Mouse (Mus musculus) layer of hippocampus, adult 18-20 months (tissue): ENCODE measurements around the gene Slc16a6. TPM values are rescaled to one million over a fixed set of nuclear protein-coding genes. Genes with fewer than 3 reads are reported as not detected.

ENCODE experiments used
- DNase-seq, 2 experiments: peaks; one replicate each; pipeline ENCODE4 v3.0.0; 2022; ENCODE audit warnings: low spot score in 2 of 2
- total RNA-seq, 2 experiments: library from RNA; stranded (reverse); gene quantifications; 2 replicates each; pipeline ENCODE4 v1.2.3; 2021

The Slc16a6 gene
- total RNA-seq, 2 experiments from 2014 or later, result 5.9 to 6.1 TPM

DNA sequence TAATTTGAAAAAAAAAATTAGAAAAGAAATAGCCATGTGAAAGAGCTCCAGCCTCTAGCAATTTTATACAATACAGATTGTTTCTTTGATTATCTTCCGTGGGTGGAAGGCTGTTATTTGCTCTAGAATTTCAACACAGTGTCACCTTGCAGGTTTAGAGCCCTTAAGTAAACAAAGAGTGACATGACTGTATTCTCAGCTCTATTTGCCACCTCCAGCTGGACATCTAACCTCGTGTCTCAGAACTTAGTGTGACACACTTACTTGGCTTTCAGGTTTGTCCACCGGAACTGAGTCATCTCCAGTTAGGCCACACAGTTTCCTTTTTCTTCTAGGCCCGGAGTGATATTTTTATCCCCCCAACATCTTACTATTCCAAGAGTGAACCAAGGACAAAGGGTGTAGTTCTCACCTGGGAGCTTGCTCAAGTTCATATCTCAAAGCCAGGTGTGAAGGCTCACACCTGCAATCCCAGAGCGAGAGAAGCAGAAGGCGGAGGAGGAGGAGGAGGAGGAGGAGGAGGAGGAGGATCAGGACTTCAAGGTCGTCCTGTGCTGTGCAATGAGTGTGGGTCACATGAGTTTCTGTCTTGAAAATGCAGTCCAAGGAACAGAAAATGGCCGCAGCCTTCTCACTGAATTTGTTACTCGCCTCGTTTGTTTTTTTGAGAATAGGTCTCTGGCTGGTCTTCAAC, 14.7 kb upstream of the Slc16a6 start:
- DNase-seq, result no peak

DNA sequence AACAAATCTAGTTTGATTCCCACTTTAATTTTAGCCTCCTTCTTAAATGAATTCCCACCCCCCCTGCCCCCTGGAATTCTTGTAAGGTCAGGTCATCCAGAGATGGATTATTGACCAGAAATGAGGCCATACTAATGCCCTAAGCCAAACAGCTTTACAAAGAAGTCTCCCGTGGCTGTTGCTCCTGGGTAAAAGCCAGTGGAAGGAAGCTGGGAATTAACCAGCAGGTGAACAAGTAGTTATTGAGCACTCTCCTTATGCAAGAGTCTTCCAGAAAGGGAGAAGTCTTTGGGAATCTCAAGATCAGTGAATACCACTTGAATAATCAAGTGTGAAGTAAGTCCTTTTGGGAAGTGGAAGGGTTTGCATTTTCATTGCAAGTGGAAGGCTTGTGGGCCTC, 13.7 kb upstream of the Slc16a6 start:
- no peak for DNase-seq

DNA sequence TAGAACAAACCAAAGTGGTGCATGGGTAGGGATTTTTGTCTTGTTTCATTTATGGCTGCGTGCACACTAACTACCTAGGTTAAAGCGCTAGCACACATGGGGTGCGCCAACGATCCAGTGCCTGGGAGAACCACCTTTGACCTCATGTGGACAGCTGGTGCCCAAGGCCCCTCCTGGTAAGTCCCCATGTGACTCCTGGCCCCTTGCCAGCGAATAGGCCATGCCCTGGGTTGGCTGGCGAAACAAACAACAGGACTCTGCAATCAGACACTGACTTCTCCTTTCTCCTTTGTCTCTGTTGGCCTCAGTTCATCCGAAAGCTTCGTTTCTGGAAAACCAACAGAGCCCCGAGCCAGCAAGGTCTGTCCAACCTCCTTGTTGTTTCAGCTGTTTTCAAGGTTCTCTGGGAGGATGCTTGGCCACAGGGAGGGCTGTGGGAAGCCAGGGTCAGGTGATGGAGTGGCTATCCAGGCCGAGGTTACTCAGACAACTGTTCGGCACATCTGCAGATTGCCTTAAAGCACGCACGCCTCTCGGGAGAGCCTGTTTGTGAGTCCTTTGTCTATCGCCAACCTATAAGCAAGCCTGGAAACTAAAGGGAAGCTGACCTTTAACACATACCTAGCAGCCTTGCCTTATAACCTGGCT, 12.1 kb upstream of the Slc16a6 start:
- peak; percentile 40 to 75 for DNase-seq

DNA sequence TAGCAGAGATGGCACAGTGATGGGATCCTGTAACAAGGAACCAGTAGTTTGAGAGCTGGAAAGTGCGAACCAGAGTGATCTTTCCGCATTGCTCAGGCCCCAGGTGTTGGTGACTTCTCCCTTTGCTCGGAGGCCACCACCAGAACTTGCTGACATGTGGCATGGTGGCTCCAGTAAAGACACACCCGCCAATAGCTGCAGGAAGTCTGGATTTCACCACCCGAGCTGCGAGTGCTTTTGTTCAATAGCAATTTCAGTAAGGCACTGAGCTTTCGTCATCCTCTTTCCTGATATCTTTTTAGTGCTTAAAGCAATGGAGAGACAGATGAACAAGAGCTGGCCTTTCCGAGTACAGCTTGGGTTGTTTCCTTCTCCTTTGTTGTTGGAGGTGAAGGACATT, 7.0 kb upstream of the Slc16a6 start:
- no peak for DNase-seq

DNA sequence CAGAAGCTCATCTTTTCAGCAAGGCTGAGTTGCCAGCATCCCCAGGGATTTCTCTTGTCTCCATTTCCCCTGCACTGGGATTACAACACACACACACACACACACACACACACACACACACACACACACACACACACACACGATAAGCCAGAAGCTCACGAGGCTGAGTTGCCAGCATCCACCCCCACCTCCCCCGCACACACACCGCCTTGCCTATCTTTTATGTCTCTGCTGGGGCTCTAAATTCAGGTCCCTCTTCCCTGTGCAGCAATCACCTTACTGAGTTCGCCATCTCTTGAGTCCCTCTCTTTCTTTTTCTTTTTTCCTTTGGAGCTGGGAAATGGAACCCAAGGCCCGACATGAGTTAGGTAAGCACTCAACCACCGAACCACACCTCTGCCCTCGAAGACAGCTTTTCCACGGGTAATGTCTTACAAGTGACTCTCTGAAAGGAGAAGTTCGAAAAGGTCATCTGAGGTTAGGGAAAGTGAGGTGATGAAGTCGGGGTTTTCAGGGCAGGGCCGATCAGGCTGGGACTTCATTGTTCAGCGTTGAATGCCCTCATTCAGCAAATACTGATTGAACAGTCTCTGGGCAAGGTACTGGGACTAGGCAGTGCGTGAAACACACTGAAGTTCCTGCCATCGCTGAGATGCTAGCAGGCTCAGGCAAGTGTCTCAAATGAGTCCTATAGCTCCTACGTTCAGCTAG, 6.3 kb upstream of the Slc16a6 start:
- DNase-seq, result no peak

DNA sequence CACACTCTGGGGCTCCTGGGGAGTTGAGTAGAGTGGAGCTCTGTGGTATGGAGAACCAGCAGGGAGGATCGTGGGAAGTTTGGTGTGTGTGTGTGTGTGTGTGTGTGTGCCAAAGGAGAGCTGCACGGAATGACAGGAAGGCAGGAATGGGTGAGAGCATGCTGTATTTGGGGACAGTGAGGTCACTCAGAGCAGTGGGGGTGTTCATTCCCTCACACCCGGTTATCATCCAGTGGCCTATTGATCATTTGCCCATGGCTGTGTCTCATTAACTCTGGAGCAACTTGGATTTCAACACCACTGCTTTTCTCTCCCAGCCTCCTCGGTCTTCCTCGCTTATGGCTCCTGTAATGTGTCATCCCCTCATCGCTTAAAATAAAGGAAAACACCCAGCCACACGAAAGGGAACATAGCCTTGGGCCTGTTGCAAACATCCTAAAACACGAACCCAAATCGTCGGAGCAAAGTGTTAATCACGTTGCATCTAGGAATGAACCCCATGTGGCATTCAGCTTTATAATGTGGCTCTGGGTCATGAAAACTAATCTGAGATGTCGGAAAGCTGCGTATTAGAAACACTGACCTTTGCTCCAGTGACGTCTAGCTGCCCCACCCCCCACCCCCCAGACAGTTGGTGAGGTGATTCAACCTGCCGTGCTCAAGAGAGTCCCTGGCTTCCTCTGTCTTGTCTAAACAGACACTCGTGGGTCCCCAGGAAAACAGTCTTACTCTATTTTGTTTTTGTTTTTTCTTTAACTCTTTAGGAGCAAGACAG, 4.4 kb upstream of the Slc16a6 start:
- DNase-seq, result no peak

DNA sequence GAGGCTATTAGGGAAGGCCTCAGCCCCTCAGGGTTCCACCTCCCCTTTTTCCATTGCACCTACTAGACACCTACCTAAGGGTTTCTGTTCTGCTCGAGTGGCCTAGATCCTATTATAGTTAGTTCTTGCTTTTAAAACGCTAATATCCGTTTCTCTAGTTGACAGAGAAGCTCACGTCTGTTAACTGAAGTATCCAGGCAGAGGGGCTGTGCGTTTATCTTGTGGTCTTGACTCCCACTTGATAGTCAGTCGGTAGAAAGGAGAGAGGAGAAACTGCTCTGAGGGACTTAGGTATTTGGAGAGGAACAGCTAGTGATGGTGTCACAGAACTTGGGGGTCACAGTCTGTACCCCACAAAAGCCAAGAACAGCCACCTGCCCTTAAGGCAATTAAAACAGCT, 3.3 kb upstream of the Slc16a6 start:
- DNase-seq, result no peak

DNA sequence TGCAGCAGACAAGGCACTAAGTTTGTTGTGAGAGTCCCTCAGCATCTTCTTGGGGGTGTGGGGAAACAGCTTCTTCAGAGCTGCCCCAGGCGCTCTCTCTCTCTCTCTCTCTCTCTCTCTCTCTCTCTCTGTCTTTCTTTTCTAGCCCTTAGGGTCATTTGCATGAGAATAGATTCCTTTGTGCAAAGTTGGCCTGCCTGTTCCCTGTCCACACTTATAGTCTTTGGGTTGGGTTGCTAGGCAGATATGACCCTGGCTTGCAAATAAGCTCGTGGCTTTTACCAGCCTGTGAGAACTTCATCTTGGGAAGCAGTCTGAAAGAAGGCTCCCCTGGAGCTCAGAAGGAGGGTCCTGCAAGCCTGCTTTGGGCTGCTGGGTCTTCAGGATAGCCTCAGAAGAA, 2.8 kb upstream of the Slc16a6 start:
- no peak for DNase-seq

DNA sequence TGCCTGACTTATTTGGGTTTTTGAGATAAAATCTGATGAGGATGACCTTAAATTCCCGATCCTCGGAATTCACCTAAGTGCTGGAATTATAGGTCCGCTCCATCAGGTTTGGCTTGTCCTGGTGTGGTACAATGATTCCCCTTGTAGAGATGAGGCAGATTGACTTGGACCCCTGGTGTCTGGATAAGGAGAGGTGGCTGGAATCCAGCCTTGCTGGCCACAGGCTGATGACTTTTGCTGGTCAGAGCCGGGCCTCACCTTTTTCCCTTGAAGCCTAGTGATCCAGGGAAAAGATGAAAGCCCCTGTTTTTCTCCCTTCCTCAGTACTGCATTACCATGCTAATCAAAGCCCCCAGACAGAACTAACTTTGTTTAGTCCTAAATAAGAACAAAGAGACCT, 2.3 kb upstream of the Slc16a6 start:
- DNase-seq, result no peak

DNA sequence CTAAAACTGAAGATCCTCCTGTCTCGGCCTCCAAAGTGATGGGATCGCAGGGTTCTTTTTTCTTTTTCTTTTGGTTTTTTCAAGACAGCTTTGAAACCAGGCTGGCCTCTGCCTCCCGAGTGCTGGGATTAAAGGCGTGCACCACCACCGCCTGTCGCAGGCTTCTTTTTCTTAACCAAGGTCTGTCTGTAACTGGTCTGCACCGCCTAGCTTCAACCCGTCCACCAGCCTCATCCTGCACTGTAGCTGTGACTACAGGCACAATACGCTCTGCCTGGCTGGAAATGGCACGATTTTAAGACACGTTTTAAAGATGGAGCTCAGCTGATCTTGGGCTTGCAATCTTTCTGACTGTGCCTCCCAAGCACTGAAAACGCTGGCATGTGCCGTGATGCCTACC, 1.4 kb upstream of the Slc16a6 start:
- no peak for DNase-seq

DNA sequence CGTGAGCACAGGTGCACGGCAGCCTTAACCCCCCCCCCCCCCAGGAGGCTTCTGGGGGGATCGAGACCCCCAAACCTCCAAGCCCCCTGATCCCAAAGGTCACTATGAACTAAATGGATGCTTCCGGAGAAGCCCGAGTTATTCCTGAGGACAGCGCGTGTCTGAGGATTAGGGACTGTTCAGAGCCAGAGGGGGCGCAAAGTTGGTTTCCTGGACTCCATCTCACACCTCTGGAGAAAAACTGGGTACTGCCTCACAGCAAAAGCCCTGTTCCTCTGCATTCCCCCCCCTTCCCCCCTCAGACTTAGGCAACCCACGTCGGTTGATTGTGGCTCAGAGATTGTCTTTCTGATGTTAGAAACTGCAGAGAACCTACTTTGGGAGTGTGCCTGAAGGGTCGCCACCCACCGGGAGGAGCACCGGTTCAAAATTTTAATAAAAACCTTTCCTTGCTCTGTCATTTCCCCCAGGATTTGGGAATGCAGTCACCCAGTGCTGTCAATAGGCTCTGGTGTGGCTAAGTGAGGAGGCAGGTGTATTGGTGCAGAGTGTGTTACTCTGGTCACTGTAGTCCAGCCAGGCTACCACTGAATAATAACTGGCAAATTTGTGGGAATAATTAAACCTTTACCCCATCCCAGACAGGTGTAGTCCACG, 816 bp upstream of the Slc16a6 start:
- DNase-seq, result no peak

DNA sequence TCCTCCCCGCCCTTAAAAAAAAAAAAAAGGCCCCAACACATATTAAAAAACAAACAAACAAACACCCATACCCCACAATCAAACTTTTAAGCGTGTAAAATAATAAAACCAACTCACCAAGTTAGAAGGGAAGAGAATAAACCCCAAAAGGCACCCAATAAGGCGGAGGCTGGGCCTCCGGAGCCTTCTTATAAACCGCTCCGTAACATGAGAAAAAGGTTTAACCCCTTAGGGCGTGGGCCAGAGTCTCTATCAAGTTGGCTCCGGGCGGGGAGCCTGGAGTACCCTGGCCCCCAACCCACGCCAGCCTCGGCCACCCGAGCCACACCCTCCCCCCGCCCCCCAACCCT, 602 bp downstream of the Slc16a6 start:
- no peak for DNase-seq

DNA sequence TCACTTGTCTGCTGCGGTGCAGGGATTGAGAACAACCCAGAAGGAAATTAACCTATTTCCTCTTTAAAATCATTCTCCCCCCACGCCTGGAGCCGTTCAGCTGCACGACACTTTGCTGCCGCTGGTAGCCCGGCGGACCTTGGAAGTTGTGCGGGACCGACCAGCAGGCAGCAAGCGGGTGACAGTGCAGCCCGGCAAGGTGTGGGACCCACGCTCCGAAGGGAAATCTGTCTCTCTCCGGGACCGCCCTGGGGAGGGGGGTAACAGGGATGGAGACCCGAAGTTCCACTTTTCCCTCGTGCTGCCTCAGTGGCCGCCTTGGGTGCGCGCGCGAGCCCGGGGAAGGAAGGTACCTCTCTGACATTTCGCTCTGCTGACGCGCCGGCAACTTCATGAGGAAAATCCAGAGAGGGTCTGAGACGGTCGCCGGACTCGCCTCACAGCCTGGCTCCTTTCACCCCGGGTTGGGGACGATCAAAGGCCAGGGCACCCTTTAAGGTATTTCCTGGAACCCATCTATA, 1.2 kb downstream of the Slc16a6 start:
- DNase-seq, result no peak

DNA sequence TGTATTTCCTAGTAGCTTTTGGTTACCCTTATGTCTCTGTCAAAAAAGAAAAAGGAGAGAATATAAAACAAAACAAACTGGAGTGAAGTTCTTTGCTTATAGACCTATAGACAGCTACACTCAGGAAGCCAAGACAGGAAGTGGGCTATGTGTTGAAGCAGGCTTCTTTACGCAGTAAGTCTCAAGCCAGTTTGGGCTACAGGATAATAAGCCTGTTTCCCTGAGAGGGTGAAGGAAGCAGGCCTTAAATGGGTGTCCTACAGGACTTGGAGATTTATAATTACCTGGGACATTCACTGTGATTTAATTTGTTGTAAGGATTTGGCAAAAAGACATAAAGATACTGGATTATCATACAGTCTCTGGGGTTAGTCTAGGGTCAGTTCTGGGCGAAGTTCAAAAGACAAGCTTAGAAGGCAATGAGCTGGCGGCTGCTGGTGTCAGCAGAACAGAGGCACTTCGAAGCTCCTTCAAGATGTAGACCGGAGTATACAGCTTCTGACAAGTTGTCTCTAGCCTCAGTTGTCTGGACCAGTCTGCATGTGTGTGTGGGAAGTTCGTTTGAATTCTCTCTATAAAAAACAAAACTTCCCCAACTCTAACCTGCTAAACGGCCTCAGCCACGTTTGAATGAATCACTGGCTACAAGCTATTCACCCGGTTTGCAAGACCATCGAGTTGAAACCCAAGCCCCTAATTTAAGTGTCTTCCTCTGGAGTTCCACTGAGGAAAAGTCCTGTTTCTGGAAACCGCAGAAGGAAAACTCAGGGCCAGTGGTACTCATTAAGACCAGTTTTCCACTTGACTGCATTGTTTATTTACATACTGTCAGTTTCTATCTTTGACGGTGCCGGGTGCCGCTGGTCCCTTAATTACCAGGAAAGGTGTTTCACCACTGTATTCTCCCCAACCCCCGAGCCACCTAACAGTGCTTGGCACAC, 2.2 kb downstream of the Slc16a6 start:
- DNase-seq, result no peak

DNA sequence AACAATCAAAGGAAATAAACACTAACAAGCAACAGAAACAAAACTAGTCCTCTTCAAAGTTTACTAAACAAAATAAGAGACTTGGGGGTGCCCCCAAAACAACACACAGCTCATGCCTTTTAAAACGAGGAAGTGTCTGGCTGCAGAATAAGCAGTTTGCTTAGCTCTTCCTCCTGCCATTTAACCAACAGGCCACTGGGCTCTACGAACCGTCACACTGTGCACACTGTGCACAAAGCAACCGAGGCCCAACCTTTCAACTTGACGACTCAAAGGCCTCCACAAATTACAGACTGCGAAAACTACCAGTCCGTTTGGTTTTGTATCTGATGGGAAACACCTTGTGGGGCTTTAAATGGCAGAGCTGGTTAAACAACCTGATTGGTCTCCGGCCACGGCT, 3.2 kb downstream of the Slc16a6 start:
- DNase-seq, result no peak

DNA sequence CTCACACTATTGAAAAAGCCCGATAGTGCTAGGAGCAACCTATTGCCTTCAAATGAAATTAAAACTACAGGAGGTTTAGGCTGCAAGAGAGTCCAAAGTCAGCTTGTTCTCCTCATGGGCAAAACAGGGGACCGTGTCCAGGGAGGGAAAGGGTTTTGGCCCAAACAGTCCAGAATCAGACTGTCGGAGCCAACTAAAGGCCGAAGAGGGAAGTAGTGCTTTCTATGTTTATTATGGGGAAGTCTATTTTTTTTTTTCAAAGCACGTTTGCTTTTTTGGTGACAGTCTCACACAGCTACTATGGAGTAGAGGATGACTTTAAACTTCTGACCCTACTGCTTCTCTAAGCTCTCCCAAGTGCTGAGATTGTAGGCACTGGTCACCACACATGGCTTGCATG, 5.3 kb downstream of the Slc16a6 start:
- DNase-seq, result no peak

DNA sequence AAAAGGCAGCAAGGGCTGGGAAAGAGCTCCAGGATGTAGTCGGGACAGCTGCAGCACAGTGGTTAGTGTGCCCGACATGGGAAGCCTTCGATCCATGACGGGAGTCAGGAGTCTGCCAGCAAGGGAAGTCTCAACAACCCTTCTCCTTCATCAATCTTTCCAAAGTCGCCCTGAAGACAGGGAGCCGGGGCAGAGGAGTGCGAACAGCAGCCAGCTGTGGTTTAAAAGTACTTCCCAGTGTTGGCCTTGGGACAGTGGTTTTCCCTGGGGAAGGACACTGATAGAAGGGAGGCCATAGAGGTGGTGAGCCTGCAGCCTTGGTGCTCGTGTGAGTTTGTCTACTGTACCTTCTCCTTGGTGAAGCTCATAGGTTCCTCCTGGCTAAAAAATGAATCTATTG, 6.4 kb downstream of the Slc16a6 start:
- DNase-seq, result no peak

DNA sequence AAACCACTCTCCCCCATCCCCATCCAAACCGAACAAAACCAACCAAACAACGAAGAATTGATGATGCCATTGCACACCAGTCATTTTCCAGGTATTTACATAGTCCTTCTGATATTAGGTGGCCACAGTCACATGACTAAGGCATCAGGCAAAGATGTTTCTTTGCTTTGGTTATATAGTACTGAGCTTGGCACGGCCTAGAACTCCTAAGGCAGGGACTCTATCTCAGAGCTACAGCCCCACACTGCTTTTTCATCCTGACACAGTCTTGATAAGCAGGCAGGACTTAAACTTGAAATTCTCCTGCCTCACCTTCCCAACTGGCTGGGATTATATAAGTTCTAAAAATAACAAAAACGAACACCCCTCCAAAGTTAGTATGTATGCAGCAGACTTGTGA, 8.3 kb downstream of the Slc16a6 start:
- DNase-seq, result no peak

DNA sequence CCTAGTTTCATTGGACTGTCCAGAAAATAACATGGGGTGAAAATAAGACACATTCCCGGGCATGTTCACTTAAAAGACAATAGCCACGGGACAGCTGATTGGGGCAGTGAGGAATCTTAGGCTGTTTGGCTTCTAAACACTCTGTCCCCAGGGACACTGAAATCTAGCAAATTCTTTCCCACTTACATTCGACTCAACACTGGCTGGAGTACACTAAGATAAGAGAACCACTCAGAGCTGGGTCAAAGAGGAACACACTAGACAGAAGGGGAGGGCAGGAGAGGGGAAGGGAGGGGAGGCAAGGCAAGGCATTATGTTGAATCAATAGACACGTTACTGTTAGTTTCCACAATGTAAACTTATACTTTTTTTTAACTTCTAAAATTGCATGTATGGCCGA, 12.8 kb downstream of the Slc16a6 start:
- no peak for DNase-seq

DNA sequence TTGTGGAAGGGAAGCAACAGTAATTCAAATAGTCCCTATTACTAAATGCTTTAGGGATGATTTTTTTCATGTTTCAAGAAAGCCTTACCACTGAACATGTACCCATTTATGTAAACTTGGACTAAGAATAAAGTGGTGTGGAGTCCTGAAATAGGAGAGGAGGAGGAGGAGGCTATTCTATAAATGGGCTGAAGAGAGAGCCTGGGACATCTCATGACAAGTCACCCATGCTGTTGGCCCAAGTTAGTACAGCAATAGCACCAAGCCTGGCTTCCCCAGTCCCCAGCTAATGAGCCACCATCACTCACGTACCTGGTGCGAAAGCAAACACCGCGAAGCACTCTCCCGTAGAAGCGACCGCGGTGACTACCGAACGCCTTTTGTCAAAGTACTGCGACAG, 15.2 kb downstream of the Slc16a6 start:
- DNase-seq, result no peak
